Mouse (Mus musculus) stomach, postnatal 0 days (tissue): Measurements from ENCODE around the gene Gm20671. TPM values are rescaled to one million over a fixed set of nuclear protein-coding genes. Genes with fewer than 3 reads are reported as not detected.

Source experiments
- ATAC-seq: fragments of 200-750 bp; cut with Nextera tagmentation; 2 replicates; pipeline ENCODE4 v1.8.0; 2017; ENCODE audit not compliant: low FRiP score, low TSS enrichment
- DNase-seq: peaks from one replicate; pipeline ENCODE4 v3.0.0-alpha.2; 2016; ENCODE audit warnings: low spot score
- H3K27ac ChIP-seq: fragments of 300-500 bp; sonication (generic); replicated peaks from 2 replicates; pipeline ENCODE4 v1.5.1; 2014; ENCODE audit warnings: mild to moderate bottlenecking, control low read depth
- H3K27me3 ChIP-seq: fragments of 300-500 bp; sonication (generic); 2 replicates; pipeline ENCODE4 v1.6.1; 2014; ENCODE audit warnings: low read length; ENCODE audit not compliant: control insufficient read depth, insufficient read depth
- H3K36me3 ChIP-seq: fragments of 300-500 bp; sonication (generic); 2 replicates; pipeline ENCODE4 v1.6.1; 2014; ENCODE audit warnings: low read length, mixed read lengths; ENCODE audit not compliant: control insufficient read depth, insufficient read depth
- H3K4me1 ChIP-seq: fragments of 300-500 bp; sonication (generic); replicated peaks from 2 replicates; pipeline ENCODE4 v1.6.1; 2014; ENCODE audit warnings: antibody characterized with exemption; ENCODE audit not compliant: control insufficient read depth, insufficient read depth
- H3K4me2 ChIP-seq: fragments of 300-500 bp; sonication (generic); replicated peaks from 2 replicates; pipeline ENCODE4 v1.6.1; 2014; ENCODE audit warnings: low read depth, mild to moderate bottlenecking, control low read depth, moderate library complexity
- H3K4me3 ChIP-seq: fragments of 300-500 bp; sonication (generic); 2 replicates; pipeline ENCODE4 v1.5.1; 2014; ENCODE audit warnings: low read depth, low read length, control low read depth
- H3K9ac ChIP-seq: fragments of 300-500 bp; sonication (generic); 2 replicates; pipeline ENCODE4 v1.6.1; 2014; ENCODE audit warnings: mild to moderate bottlenecking, low read length, control low read depth, mixed read lengths
- H3K9me3 ChIP-seq: fragments of 300-500 bp; sonication (generic); 2 replicates; pipeline ENCODE4 v1.6.1; 2016; ENCODE audit warnings: low read length; ENCODE audit not compliant: control insufficient read depth
- CTCF ChIP-seq: IDR thresholded peaks from 2 replicates; pipeline ENCODE4 v1.5.1; 2016; ENCODE audit warnings: antibody characterized with exemption, low read depth, mild to moderate bottlenecking, moderate library complexity
- EP300 ChIP-seq: optimal IDR thresholded peaks from 2 replicates; pipeline ENCODE3; 2016; ENCODE audit warnings: antibody characterized with exemption
- WGBS: fragments of 180-500 bp; shearing (Covaris S2); extraction: QIAGEN DNeasy Blood & Tissue Kit; methylation state at CpG from one replicate; pipeline ENCODE4 v1.1.7; 2014; 5-methylcytosine and 5-hydroxymethylcytosine counted together
- polyA plus RNA-seq: library from polyadenylated mRNA; unstranded; fragments of >200 nt; fragmentation: Nextera tagmentation; extraction: Ambion mirVana; gene quantifications from 2 replicates; pipeline ENCODE4 v1.2.1, GENCODE M21; 2015

Gm20671 gene
- polyA plus RNA-seq, 1 experiment from 2014 or later, result not detected

- DNase-seq (peak; percentile 41), ATAC-seq (peak; percentile 58)
- Histone ChIP-seq H3K4me3 (no peak overlapping the region), H3K27me3 (no peaks in the 10 kb centered on the region), H3K4me2 (no peak overlapping the region), H3K4me1 (no peaks in the 10 kb centered on the region), H3K36me3 (no peaks in the 10 kb centered on the region), H3K27ac (no peak overlapping the region), H3K9ac (no peak overlapping the region), H3K9me3 (no peaks in the 10 kb centered on the region)
- 61% methylated on average over 7 of the region's 7 CpGs for WGBS
- TF ChIP-seq CTCF, result no peak
- no peak for TF ChIP-seq EP300
Observed at GRCm38 (mm10) chr5:32722263-32722662, 104.6 kb downstream of the Gm20671 start.

- Histone ChIP-seq H3K9ac (no peak overlapping the region), H3K27me3 (no peaks in the 10 kb centered on the region), H3K9me3 (no peaks in the 10 kb centered on the region), H3K36me3 (no peaks in the 10 kb centered on the region), H3K4me1 (no peaks in the 10 kb centered on the region), H3K27ac (no peak overlapping the region), H3K4me3 (no peak overlapping the region), H3K4me2 (no peak overlapping the region)
- no peak for DNase-seq
- WGBS, result 60% methylated on average over 3 of the region's 3 CpGs
- no peak for ATAC-seq
- no peak for TF ChIP-seq CTCF
- TF ChIP-seq EP300, result no peak
Observed at GRCm38 (mm10) chr5:32721316-32721715, 105.6 kb downstream of the Gm20671 start.

GRCm38 (mm10) chr5:32720416-32720815 is 106.5 kb downstream of the Gm20671 start:
- Histone ChIP-seq H3K9ac (no peak overlapping the region), H3K9me3 (no peaks in the 10 kb centered on the region), H3K27ac (no peak overlapping the region), H3K4me2 (no peak overlapping the region), H3K36me3 (no peaks in the 10 kb centered on the region), H3K27me3 (no peaks in the 10 kb centered on the region), H3K4me3 (no peak overlapping the region), H3K4me1 (no peaks in the 10 kb centered on the region)
- ATAC-seq (no peak), DNase-seq (no peak)
- 78% methylated on average over 9 of the region's 9 CpGs for WGBS
- no peak for TF ChIP-seq EP300
- TF ChIP-seq CTCF, result no peak

- no peak overlapping the region for H3K4me3 ChIP-seq
- TF ChIP-seq CTCF (no peak), EP300 (no peak)
- DNase-seq (peak; percentile 67), ATAC-seq (no peak)
- H3K27me3 ChIP-seq, result no peaks in the 10 kb centered on the region
- no peaks in the 10 kb centered on the region for H3K36me3 ChIP-seq
- no peak overlapping the region for H3K9ac ChIP-seq
- 34% methylated on average over 6 of the region's 6 CpGs for WGBS
- no peaks in the 10 kb centered on the region for H3K9me3 ChIP-seq
- H3K27ac ChIP-seq, result no peak overlapping the region
- no peaks in the 10 kb centered on the region for H3K4me1 ChIP-seq
- no peak overlapping the region for H3K4me2 ChIP-seq
Observed at GRCm38 (mm10) chr5:32718916-32719315, 108.0 kb downstream of the Gm20671 start.

- Histone ChIP-seq H3K36me3 (no peaks in the 10 kb centered on the region), H3K4me1 (0 out of 2 replicates have a peak, but pooled peaks cover 3% of the 10 kb centered on the region), H3K9me3 (no peaks in the 10 kb centered on the region), H3K27ac (no peak overlapping the region), H3K4me3 (no peak overlapping the region), H3K9ac (no peak overlapping the region), H3K27me3 (no peaks in the 10 kb centered on the region), H3K4me2 (no peak overlapping the region)
- DNase-seq (no peak), ATAC-seq (no peak)
- 19% methylated on average over 1 of the region's 1 CpGs for WGBS
- TF ChIP-seq EP300 (no peak), CTCF (no peak)
Observed at GRCm38 (mm10) chr5:32717726-32718125, 109.2 kb downstream of the Gm20671 start.

GRCm38 (mm10) chr5:32713703-32714467 is 113.0 kb downstream of the Gm20671 start:
- peak; percentile 98 for ATAC-seq
- H3K36me3 ChIP-seq, result no peaks in the 10 kb centered on the region
- no peaks in the 10 kb centered on the region for H3K27me3 ChIP-seq
- peak overlapping the region; percentile 59 for H3K4me2 ChIP-seq
- H3K9ac ChIP-seq, result peak overlapping the region; percentile 76
- under 1% methylated on average over 55 of the region's 55 CpGs for WGBS
- 0 out of 2 replicates have a peak, but pooled peaks cover 3% of the 10 kb centered on the region for H3K4me1 ChIP-seq
- no peaks in the 10 kb centered on the region for H3K9me3 ChIP-seq
- peak overlapping the region; percentile 62 for H3K4me3 ChIP-seq
- DNase-seq, result peak; percentile 92
- peak; percentile 84 for TF ChIP-seq CTCF
- peak; percentile 69 for TF ChIP-seq EP300
- peak overlapping the region; percentile 91 for H3K27ac ChIP-seq
